24 mouse cellular contexts compared by ENCODE assay signal in the genomic region with DNA sequence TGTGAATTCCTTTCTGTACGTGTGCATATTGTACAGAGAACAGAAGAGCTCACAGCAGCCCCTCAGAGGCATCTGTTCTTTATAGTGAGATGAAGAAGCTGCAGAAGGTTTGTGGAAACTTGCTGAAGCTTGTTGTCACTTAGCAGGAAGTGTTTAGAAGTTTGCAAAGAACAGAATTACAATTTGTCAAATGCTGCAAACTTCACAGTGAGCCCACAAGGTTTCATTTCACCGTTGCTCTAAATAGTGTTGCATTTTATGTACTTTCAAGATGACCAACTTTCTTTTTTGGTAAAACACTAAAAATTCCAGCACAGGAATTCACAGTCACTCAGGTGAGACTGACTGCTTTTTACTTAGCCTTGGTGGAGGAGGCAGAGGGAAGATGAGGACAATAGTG.
DNase-seq lines count a peak whose midpoint lies in the region; ATAC-seq and TF ChIP-seq lines count a peak whose summit lies in the region.
"Had no signal": no experiment of that assay in that cellular context is flagged by ENCODE, and none has a peak within 500 bp of the region (broad histone marks: within the 10 kb centered on the region; RNA-seq: fewer than 3 reads in every experiment).

No protein-coding gene starts in this region.

- 72% methylated on average over 2 of the region's 2 CpGs for WGBS in embryonic facial prominence, embryonic 11.5 days
- 76% methylated on average over 2 of the region's 2 CpGs for WGBS in embryonic facial prominence, embryonic 10.5 days
- WGBS in lung, embryonic 14.5 days, result 33% methylated on average over 2 of the region's 2 CpGs
- 55% methylated on average over 2 of the region's 2 CpGs for WGBS in lung, adult 2 months

- no peak for ATAC-seq in embryonic facial prominence, embryonic 11.5 days (replicated peaks; ENCODE audit: insufficient number of reproducible peaks, low FRiP score, low TSS enrichment, low read depth)
- ATAC-seq in lung, embryonic 14.5 days (ENCODE audit: insufficient read depth), result no peak
- ATAC-seq: forebrain, embryonic 13.5 days; forebrain, embryonic 16.5 days; Patski had no signal

- no peaks in the 10 kb centered on the region for H3K4me1 ChIP-seq in embryonic facial prominence, embryonic 11.5 days (ENCODE audit: control insufficient read depth, insufficient read depth, low read length)
- no peaks in the 10 kb centered on the region for H3K4me1 ChIP-seq in embryonic facial prominence, embryonic 10.5 days
- H3K4me1 ChIP-seq in lung, embryonic 14.5 days (ENCODE audit: insufficient read depth), result no peaks in the 10 kb centered on the region
- H3K4me1 ChIP-seq in lung, adult 2 months (ENCODE audit: control insufficient read depth, insufficient read depth, low read length), result no peaks in the 10 kb centered on the region
- H3K4me1 ChIP-seq: embryonic facial prominence, embryonic 13.5 days; forebrain, embryonic 10.5 days; forebrain, embryonic 13.5 days; hindbrain, embryonic 12.5 days; hindbrain, embryonic 15.5 days had no signal

- H3K27me3 ChIP-seq in embryonic facial prominence, embryonic 11.5 days (ENCODE audit: control insufficient read depth, insufficient read depth, low read length), result no peaks in the 10 kb centered on the region
- no peaks in the 10 kb centered on the region for H3K27me3 ChIP-seq in embryonic facial prominence, embryonic 10.5 days (replicated peaks; ENCODE audit: low read depth, poor library complexity, severe bottlenecking)
- no peaks in the 10 kb centered on the region for H3K27me3 ChIP-seq in lung, embryonic 14.5 days (ENCODE audit: insufficient read depth, low read length)
- H3K27me3 ChIP-seq: embryonic facial prominence, embryonic 13.5 days; forebrain, embryonic 13.5 days; hindbrain, embryonic 12.5 days; hindbrain, embryonic 15.5 days; Patski had no signal

- DNase-seq in embryonic facial prominence, embryonic 11.5 days (ENCODE audit: low spot score), result peak; percentile 2
- no peak for DNase-seq in embryonic facial prominence, embryonic 10.5 days (ENCODE audit: low spot score)
- DNase-seq in left cerebral cortex, adult 2 months (ENCODE audit: extremely low spot score in 1 of 2, low spot score in 2 of 2), result no peak
- DNase-seq in left cerebral cortex, postnatal 36 days (ENCODE audit: low spot score in 2 of 2), result no peak
- peak; percentile 32 for DNase-seq in lung, embryonic 14.5 days
- no peak for DNase-seq in lung, adult 2 months
- DNase-seq in telencephalon, adult 2 months (ENCODE audit: low read depth, low spot score), result peak; percentile 60
- no peak for DNase-seq in urinary bladder, adult 2 months (ENCODE audit: low spot score)
- DNase-seq: adrenal gland, postnatal 10 days; cerebellum, adult 11-12 months; cerebellum, adult 8-10 months; cerebellum, postnatal 14 days; gastrocnemius, adult 2 months; gastrocnemius, postnatal 14 days; heart, adult 11 months had no signal

- no peak overlapping the region for H3K4me3 ChIP-seq in embryonic facial prominence, embryonic 11.5 days (ENCODE audit: low read depth, low read length)
- H3K4me3 ChIP-seq in embryonic facial prominence, embryonic 10.5 days, result no peak overlapping the region
- no peak overlapping the region for H3K4me3 ChIP-seq in left cerebral cortex, adult 2 months
- no peak overlapping the region for H3K4me3 ChIP-seq in lung, embryonic 14.5 days (ENCODE audit: low read depth, low read length)
- H3K4me3 ChIP-seq in lung, adult 2 months (replicated peaks; ENCODE audit: extremely low read depth, low read depth, low read length), result no peak overlapping the region
- H3K4me3 ChIP-seq: embryonic facial prominence, embryonic 13.5 days; forebrain, embryonic 10.5 days; forebrain, embryonic 13.5 days; gastrocnemius, adult 2 months; hindbrain, embryonic 12.5 days; hindbrain, embryonic 15.5 days had no signal

- no peak overlapping the region for H3K27ac ChIP-seq in embryonic facial prominence, embryonic 11.5 days (replicated peaks; ENCODE audit: low read depth, low read length)
- no peak overlapping the region for H3K27ac ChIP-seq in embryonic facial prominence, embryonic 10.5 days (replicated peaks)
- 0 out of 2 replicates have a peak overlapping the region, but pooled peaks have one; percentile 24 for H3K27ac ChIP-seq in left cerebral cortex, adult 2 months
- H3K27ac ChIP-seq in lung, embryonic 14.5 days (ENCODE audit: low read depth), result no peak overlapping the region
- H3K27ac ChIP-seq: embryonic facial prominence, embryonic 13.5 days; forebrain, embryonic 10.5 days; forebrain, embryonic 13.5 days; gastrocnemius, adult 2 months; hindbrain, embryonic 12.5 days; hindbrain, embryonic 15.5 days had no signal

- intact Hi-C loops in left cerebral cortex, adult 2 months (cut with DNase I), result loop anchor here (10.0 kb wide), 1 partner anchor 488 kb away; no protein-coding TSS in a partner anchor
- intact Hi-C loops in left cerebral cortex, postnatal 36 days (cut with DNase I), result no loop called here

- TF ChIP-seq POLR2A in lung, adult 2 months (IDR thresholded peaks at IDR 0.05; ENCODE audit: borderline replicate concordance, extremely low read depth, low read depth, low read length), result no peak

- TF ChIP-seq CTCF in left cerebral cortex, adult 2 months (IDR thresholded peaks at IDR 0.05), result no peak
- no peak for TF ChIP-seq CTCF in lung, embryonic 14.5 days (IDR thresholded peaks at IDR 0.05; ENCODE audit: low read depth)
- TF ChIP-seq CTCF in lung, adult 2 months (IDR thresholded peaks at IDR 0.05; ENCODE audit: insufficient read depth, low read length), result no peak

- no peak overlapping the region for H3K9ac ChIP-seq in embryonic facial prominence, embryonic 11.5 days (replicated peaks; ENCODE audit: low read length)
- H3K9ac ChIP-seq in lung, embryonic 14.5 days, result no peak overlapping the region
- H3K9ac ChIP-seq: embryonic facial prominence, embryonic 13.5 days; forebrain, embryonic 13.5 days; hindbrain, embryonic 12.5 days; hindbrain, embryonic 15.5 days had no signal

- H3K4me2 ChIP-seq in embryonic facial prominence, embryonic 11.5 days (ENCODE audit: low read depth, low read length), result no peak overlapping the region
- H3K4me2 ChIP-seq in lung, embryonic 14.5 days, result no peak overlapping the region
- H3K4me2 ChIP-seq: embryonic facial prominence, embryonic 13.5 days; forebrain, embryonic 13.5 days; heart, embryonic 11.5 days; hindbrain, embryonic 12.5 days; hindbrain, embryonic 15.5 days had no signal

- H3K36me3 ChIP-seq in embryonic facial prominence, embryonic 11.5 days (replicated peaks; ENCODE audit: control insufficient read depth, insufficient read depth, low read depth, low read length), result no peaks in the 10 kb centered on the region
- H3K36me3 ChIP-seq in embryonic facial prominence, embryonic 10.5 days (replicated peaks), result no peaks in the 10 kb centered on the region
- no peaks in the 10 kb centered on the region for H3K36me3 ChIP-seq in lung, embryonic 14.5 days (ENCODE audit: insufficient read depth)
- H3K36me3 ChIP-seq: embryonic facial prominence, embryonic 13.5 days; forebrain, embryonic 10.5 days; G1E; hindbrain, embryonic 12.5 days; hindbrain, embryonic 15.5 days had no signal

- no peaks in the 10 kb centered on the region for H3K9me3 ChIP-seq in embryonic facial prominence, embryonic 11.5 days (replicated peaks; ENCODE audit: control insufficient read depth, low read length)
- no peaks in the 10 kb centered on the region for H3K9me3 ChIP-seq in embryonic facial prominence, embryonic 10.5 days
- H3K9me3 ChIP-seq in lung, embryonic 14.5 days (ENCODE audit: low read depth, low read length), result no peaks in the 10 kb centered on the region
- H3K9me3 ChIP-seq: embryonic facial prominence, embryonic 13.5 days; forebrain, embryonic 10.5 days; forebrain, embryonic 13.5 days; G1E; hindbrain, embryonic 12.5 days; hindbrain, embryonic 15.5 days had no signal

Comparison
In these comparisons a context has a peak if more than half of its experiments do, and no peak if none do; other contexts are left out.
1. DNase-seq: peak in embryonic facial prominence, embryonic 11.5 days (single experiment), lung, embryonic 14.5 days (single experiment) and telencephalon, adult 2 months (single experiment); none in embryonic facial prominence, embryonic 10.5 days (single experiment), left cerebral cortex, adult 2 months (0 of 2), left cerebral cortex, postnatal 36 days (0 of 2), lung, adult 2 months (single experiment) and urinary bladder, adult 2 months (single experiment).